Mouse (Mus musculus) frontal cortex, postnatal 10 days (tissue): ENCODE results near the gene Usp46.

ENCODE experiments used
- DNase-seq, 2 experiments: peaks; one replicate each; pipeline ENCODE4 v3.0.0; 2022; ENCODE audit warnings: low spot score in 2 of 2, mixed read lengths in 1 of 2

Gene Usp46

GRCm38 (mm10) chr5:73955005-73955404, 113.2 kb downstream of the Usp46 start:
- peak in 1 of 2 experiments; percentile 32 for DNase-seq

- no peak for DNase-seq
Observed at GRCm38 (mm10) chr5:73953066-73953614, 115.1 kb downstream of the Usp46 start.

GRCm38 (mm10) chr5:73951649-73952000, 116.6 kb downstream of the Usp46 start:
- DNase-seq, result no peak

- DNase-seq, result peak in 1 of 2 experiments; percentile 31
Observed at GRCm38 (mm10) chr5:73950809-73951648, 117.2 kb downstream of the Usp46 start.
